Mouse (Mus musculus) midbrain, embryonic 16.5 days (tissue): Measurements from ENCODE around the gene Tbc1d1. TPM values are rescaled to one million over a fixed set of nuclear protein-coding genes. Genes with fewer than 3 reads are reported as not detected.

Experiments
- ATAC-seq: fragments of 200-750 bp; cut with Nextera tagmentation; 2 replicates; pipeline ENCODE4 v1.8.0; 2017; ENCODE audit warnings: moderate TSS enrichment
- H3K27ac ChIP-seq: fragments of 300-500 bp; sonication (generic); 2 replicates; pipeline ENCODE4 v1.5.1; 2014; ENCODE audit warnings: mild to moderate bottlenecking, low read length, mixed read lengths
- H3K27me3 ChIP-seq: fragments of 300-500 bp; sonication (generic); 2 replicates; pipeline ENCODE4 v1.6.1; 2014; ENCODE audit warnings: low read depth, low read length, mixed read lengths; ENCODE audit not compliant: control insufficient read depth, insufficient read depth
- H3K36me3 ChIP-seq: fragments of 300-500 bp; sonication (generic); 2 replicates; pipeline ENCODE4 v1.6.1; 2014; ENCODE audit warnings: mild to moderate bottlenecking, low read length, moderate library complexity, mixed read lengths; ENCODE audit not compliant: control insufficient read depth, insufficient read depth
- H3K4me1 ChIP-seq: fragments of 300-500 bp; sonication (generic); 2 replicates; pipeline ENCODE4 v1.6.1; 2014; ENCODE audit warnings: mild to moderate bottlenecking, low read length, mixed read lengths; ENCODE audit not compliant: control insufficient read depth, insufficient read depth
- H3K4me2 ChIP-seq: fragments of 300-500 bp; sonication (generic); 2 replicates; pipeline ENCODE4 v1.6.1; 2014; ENCODE audit warnings: mild to moderate bottlenecking, low read length, mixed read lengths
- H3K4me3 ChIP-seq: fragments of 300-500 bp; sonication (generic); 2 replicates; pipeline ENCODE4 v1.5.1; 2014; ENCODE audit warnings: low read depth, mild to moderate bottlenecking, low read length, moderate library complexity, mixed read lengths
- H3K9ac ChIP-seq: fragments of 300-500 bp; sonication (generic); 2 replicates; pipeline ENCODE4 v1.6.1; 2014; ENCODE audit warnings: low read depth, low read length, mixed read lengths
- H3K9me3 ChIP-seq: fragments of 300-500 bp; sonication (generic); replicated peaks from 2 replicates; pipeline ENCODE4 v1.6.1; 2014; ENCODE audit warnings: mild to moderate bottlenecking, low read length, mixed read lengths; ENCODE audit not compliant: control insufficient read depth, poor library complexity, severe bottlenecking
- WGBS: fragments of 180-500 bp; shearing (Covaris S2); extraction: QIAGEN DNeasy Blood & Tissue Kit; methylation state at CpG from one replicate; pipeline ENCODE4 v1.1.7; 2014; 5-methylcytosine and 5-hydroxymethylcytosine counted together
- polyA plus RNA-seq: library from polyadenylated mRNA; unstranded; fragments of >200 nt; fragmentation: Nextera tagmentation; extraction: Ambion mirVana; gene quantifications from 2 replicates; pipeline ENCODE4 v1.2.1, GENCODE M21; 2015

Tbc1d1 gene
- polyA plus RNA-seq, 1 experiment from 2014 or later: 8.5 TPM

DNA sequence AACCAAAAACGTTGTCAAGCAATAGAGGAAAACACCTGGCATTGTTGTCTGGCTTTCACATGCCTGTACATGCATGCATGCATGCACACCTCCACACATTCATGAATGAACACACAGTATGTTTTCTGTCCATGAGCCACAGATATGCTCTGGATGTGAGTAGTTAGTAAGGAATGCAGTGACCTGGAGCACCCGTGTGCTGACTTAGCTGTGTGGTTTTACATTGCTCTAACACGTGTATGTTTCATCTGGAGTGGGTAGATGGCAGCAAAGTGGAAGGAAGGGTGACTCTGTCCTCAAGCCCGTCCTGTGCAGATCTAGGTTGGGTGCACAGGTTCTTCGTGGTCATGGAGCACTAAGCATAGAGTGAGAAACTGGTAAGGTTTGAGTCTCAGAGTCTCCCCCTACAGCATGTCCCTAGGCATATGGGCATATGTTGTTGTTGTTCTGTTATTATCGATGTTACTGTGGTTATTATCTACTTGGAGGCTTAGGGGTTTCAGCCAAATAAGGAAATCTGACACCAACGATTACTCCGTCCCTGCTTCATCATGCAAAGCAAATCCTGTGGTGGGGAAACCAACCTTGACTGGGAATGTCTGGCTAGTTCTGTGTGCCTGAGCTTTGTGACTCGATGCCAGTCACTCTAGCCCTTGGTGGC is 86.8 kb downstream of the Tbc1d1 start:
- Histone ChIP-seq H3K4me1 (no peaks in the 10 kb centered on the region), H3K9ac (no peak overlapping the region), H3K27ac (no peak overlapping the region), H3K36me3 (no peaks in the 10 kb centered on the region), H3K27me3 (no peaks in the 10 kb centered on the region), H3K9me3 (no peaks in the 10 kb centered on the region), H3K4me3 (no peak overlapping the region), H3K4me2 (no peak overlapping the region)
- 61% methylated on average over 9 of the region's 9 CpGs for WGBS
- no peak for ATAC-seq

DNA sequence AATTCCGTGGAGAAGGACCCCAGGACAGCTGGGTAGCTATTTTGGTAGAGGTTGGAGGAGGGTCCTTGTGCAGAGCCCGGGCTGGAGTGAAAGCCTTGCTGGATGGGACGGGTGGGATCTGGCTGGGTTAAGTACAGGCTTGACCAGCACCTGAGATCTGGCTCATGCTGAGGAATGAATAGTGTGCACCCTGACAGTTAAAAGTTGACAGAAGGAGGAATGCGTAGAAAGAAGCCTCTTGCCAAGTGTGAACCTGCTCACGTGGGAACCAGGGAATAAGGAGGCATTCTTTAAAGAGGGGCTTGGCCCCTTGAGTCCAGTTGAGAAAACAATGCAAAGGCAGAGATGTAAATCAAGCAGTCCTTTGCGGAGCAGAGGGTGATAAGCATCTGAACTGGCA is 87.6 kb downstream of the Tbc1d1 start:
- H3K9me3 ChIP-seq: no peaks in the 10 kb centered on the region
- H3K9ac ChIP-seq: no peak overlapping the region
- no peak overlapping the region for H3K27ac ChIP-seq
- no peaks in the 10 kb centered on the region for H3K4me1 ChIP-seq
- 41% methylated on average over 6 of the region's 6 CpGs for WGBS
- H3K4me2 ChIP-seq: no peak overlapping the region
- no peaks in the 10 kb centered on the region for H3K36me3 ChIP-seq
- no peak overlapping the region for H3K4me3 ChIP-seq
- 0 out of 2 replicates have a peak, but pooled peaks have one; percentile 17 for ATAC-seq
- H3K27me3 ChIP-seq: no peaks in the 10 kb centered on the region

DNA sequence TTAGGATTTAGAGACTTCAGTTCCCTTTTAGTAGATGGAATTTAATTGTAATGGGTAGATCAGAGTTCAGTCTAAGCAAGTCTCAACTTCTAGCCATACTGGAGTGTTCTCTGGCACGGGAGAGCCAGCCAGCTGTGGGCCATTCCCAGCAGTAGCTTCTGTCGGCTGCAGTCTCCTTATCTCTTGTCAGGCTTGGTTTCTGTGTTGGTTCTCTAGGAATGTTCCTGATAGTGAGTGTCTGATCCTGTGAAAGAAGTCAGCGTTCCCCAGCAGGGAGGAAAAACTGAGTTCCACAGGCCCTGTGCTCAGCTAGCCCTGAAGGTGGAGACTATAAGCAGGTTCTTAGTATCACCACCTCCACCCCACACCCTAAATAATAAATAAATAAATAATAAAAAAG is 88.2 kb downstream of the Tbc1d1 start:
- no peaks in the 10 kb centered on the region for H3K4me1 ChIP-seq
- H3K27ac ChIP-seq: no peak overlapping the region
- H3K9ac ChIP-seq: no peak overlapping the region
- 23% methylated on average over 3 of the region's 3 CpGs for WGBS
- H3K4me2 ChIP-seq: no peak overlapping the region
- H3K27me3 ChIP-seq: no peaks in the 10 kb centered on the region
- no peak for ATAC-seq
- no peaks in the 10 kb centered on the region for H3K9me3 ChIP-seq
- H3K4me3 ChIP-seq: no peak overlapping the region
- H3K36me3 ChIP-seq: no peaks in the 10 kb centered on the region

DNA sequence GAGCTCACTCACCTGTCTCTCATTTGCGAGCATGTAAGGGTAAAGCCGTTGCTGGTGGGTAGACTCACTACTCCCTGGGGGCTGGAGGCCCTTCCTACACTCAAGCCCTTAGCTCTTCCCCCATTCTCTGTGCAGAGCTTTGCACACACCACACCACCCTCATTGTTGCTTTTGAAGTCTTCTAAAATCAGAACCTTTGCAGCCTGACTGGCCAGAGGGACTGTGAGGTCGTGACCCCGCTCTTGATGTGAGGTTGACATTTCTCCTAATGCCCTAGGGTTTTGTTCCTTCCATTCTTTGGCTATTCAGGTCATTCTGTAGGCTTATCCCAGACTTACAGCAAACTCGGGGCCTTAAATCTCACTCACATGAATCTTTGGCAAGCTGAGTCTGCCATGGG is 88.6 kb downstream of the Tbc1d1 start:
- no peak overlapping the region for H3K4me3 ChIP-seq
- H3K27me3 ChIP-seq: no peaks in the 10 kb centered on the region
- H3K9ac ChIP-seq: no peak overlapping the region
- H3K9me3 ChIP-seq: no peaks in the 10 kb centered on the region
- H3K4me2 ChIP-seq: no peak overlapping the region
- no peak overlapping the region for H3K27ac ChIP-seq
- H3K36me3 ChIP-seq: no peaks in the 10 kb centered on the region
- 22% methylated on average over 5 of the region's 5 CpGs for WGBS
- no peak for ATAC-seq
- no peaks in the 10 kb centered on the region for H3K4me1 ChIP-seq

DNA sequence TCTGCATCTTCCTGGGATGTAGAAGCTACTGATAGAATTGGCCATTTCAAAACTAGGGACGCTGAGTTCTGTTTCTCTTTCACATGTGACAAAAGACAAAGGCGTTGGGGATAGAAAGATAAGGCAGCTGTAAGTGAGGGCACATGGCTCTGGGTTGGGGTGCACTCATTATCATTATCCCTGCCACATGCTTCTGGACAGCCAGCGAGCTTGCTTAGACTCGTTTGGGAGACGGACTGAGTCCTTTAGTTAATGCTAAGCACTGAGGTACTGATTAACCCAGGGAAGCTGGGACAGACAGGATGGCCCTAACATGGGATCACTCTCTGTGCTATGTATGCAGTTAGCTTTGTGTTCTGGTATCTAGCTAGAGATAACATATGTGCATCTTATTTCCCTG is 95.3 kb downstream of the Tbc1d1 start:
- Histone ChIP-seq H3K4me1 (peaks cover 3% of the 10 kb centered on the region; the same call in 1 of the 2 replicates), H3K27me3 (no peaks in the 10 kb centered on the region), H3K4me3 (no peak overlapping the region), H3K4me2 (no peak overlapping the region), H3K9me3 (no peaks in the 10 kb centered on the region), H3K27ac (no peak overlapping the region), H3K9ac (no peak overlapping the region), H3K36me3 (no peaks in the 10 kb centered on the region)
- no peak for ATAC-seq
- WGBS: 74% methylated on average over 5 of the region's 5 CpGs

DNA sequence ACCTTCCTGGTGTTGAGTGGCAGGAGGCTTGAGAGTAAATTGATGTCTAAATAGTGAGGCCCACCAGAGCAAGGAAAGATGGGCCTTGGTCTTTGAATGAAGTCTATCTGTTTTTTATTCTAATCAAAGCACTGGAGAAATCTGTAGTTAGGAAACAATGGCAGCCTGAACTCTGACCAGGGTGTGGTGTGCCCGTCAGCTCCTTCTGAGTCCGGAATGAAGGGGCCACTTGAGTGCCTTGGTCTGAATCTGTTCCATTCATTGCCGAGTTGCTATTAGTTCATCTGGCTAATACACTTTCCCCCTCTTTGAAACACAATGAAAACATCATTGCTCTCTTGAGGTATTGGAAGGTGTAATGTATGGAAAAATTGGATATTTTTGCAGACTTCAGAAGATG is 98.2 kb downstream of the Tbc1d1 start:
- WGBS: 20% methylated on average over 3 of the region's 3 CpGs
- Histone ChIP-seq H3K4me2 (no peak overlapping the region), H3K4me1 (peaks cover 3% of the 10 kb centered on the region; the same call in 1 of the 2 replicates), H3K9ac (no peak overlapping the region), H3K9me3 (no peaks in the 10 kb centered on the region), H3K36me3 (no peaks in the 10 kb centered on the region), H3K27ac (no peak overlapping the region), H3K27me3 (no peaks in the 10 kb centered on the region), H3K4me3 (no peak overlapping the region)
- no peak for ATAC-seq

DNA sequence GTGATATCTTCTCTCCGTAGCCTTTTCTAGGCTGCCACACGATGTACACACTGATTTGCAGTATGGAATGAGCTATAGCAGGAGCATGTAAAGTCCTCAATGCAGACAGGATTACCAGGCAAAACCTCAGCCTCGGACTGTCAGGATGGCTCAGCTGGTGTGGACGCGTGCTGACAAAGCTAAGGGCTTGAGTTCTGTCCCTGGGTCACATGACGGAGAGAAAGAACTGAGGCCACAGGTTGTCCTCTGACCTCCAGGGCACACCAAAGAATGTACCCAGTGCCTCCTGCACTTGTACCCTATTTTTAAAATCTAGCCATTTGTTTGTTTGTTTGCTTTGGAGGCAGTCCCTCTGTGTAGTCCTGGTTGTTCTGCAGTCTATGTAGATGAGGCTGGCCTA is 98.9 kb downstream of the Tbc1d1 start:
- WGBS: 33% methylated on average over 6 of the region's 6 CpGs
- Histone ChIP-seq H3K27me3 (no peaks in the 10 kb centered on the region), H3K9me3 (no peaks in the 10 kb centered on the region), H3K4me3 (no peak overlapping the region), H3K9ac (no peak overlapping the region), H3K4me1 (peaks cover 3% of the 10 kb centered on the region; the same call in 1 of the 2 replicates), H3K27ac (no peak overlapping the region), H3K36me3 (no peaks in the 10 kb centered on the region), H3K4me2 (no peak overlapping the region)
- ATAC-seq: no peak

DNA sequence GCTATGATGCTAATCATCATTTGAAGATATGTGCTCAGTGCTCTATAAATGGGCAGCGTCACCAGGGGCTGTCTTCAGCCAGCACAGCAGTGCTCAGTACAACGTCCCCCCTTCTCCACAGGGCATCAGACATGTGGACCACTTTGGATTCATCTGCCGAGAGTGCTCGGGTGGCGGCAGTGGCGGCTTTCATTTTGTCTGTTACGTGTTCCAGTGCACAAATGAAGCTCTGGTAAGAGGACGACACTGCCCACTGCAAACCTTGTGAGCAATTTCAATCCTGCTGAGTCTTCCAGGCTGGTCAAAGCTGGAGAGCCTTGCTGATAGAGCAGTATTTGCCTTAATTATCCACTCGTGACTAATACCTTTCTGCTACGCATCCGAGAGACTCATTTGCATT is 107.2 kb downstream of the Tbc1d1 start:
- H3K9ac ChIP-seq: no peak overlapping the region
- no peaks in the 10 kb centered on the region for H3K27me3 ChIP-seq
- H3K4me3 ChIP-seq: no peak overlapping the region
- WGBS: 35% methylated on average over 11 of the region's 11 CpGs
- peak; percentile 66 for ATAC-seq
- no peaks in the 10 kb centered on the region for H3K36me3 ChIP-seq
- H3K9me3 ChIP-seq: no peaks in the 10 kb centered on the region
- H3K4me1 ChIP-seq: peaks cover 5% of the 10 kb centered on the region
- no peak overlapping the region; the same call in 1 of the 2 replicates for H3K27ac ChIP-seq
- peak overlapping the region; percentile 34 for H3K4me2 ChIP-seq

DNA sequence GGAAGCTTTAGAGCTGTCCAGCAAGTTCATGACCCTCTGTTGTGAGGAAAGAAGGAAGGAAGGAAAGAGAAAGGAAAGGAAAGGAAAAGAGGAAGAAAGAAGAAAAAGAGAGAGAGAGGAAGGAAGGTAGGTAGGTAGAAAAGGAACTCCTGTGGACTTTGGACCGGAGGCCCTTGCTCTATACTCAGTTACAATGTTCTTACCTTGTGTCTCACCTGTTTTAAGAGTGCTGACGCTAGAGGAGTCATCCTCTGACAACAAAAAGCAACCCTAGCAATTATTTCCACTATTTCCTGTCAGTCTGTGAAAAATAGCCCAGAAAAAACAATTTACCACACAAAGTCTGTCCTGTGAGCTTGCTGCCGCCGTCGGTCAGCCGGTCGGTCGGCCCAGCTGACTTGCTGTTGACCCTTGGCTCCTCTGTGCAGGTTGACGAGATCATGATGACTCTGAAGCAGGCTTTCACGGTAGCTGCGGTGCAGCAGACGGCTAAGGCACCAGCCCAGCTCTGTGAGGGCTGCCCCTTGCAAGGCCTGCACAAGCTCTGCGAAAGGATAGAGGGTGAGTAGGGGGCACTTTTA is 107.9 kb downstream of the Tbc1d1 start:
- Histone ChIP-seq H3K27ac (no peak overlapping the region), H3K9ac (no peak overlapping the region), H3K4me2 (no peak overlapping the region), H3K4me1 (peaks cover 5% of the 10 kb centered on the region), H3K4me3 (no peak overlapping the region), H3K27me3 (no peaks in the 10 kb centered on the region), H3K9me3 (no peaks in the 10 kb centered on the region), H3K36me3 (no peaks in the 10 kb centered on the region)
- 0 out of 2 replicates have a peak, but pooled peaks have one; percentile 17 for ATAC-seq
- 80% methylated on average over 13 of the region's 13 CpGs for WGBS
